Mouse (Mus musculus) olfactory bulb, adult 2 months (tissue): ENCODE measurements around the gene Klhl29.

Source experiments
- CTCF ChIP-seq: fragments of 200-500 bp; IDR thresholded peaks from 2 replicates; pipeline ENCODE4 v1.5.1; 2012; ENCODE audit warnings: low read depth, mild to moderate bottlenecking, low read length, moderate library complexity; ENCODE audit not compliant: insufficient read depth
- POLR2A ChIP-seq: fragments of 200-500 bp; IDR thresholded peaks from 2 replicates; pipeline ENCODE4 v1.6.1; 2012; ENCODE audit warnings: mild to moderate bottlenecking, low read depth, low read length, moderate library complexity; ENCODE audit not compliant: insufficient read depth

DNA sequence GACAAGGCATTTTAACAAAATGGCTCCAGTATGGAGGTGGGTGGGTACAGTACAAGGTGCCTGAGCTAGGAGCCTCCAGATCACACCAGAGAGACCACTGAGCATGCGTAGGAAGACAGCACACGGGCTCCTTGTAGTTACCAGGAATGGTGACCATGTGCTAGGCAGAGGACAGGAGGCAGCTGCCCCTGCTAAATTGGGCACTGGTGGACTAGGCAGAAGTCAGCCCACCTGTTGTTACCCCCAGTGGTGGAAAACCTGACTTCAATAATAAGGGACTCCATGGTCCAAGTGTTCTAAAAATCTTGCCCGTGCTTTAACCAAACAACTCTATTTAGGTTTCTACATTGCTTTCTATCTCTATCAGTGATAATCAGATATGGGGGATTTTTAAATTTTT, 10.6 kb downstream of the Klhl29 start:
- TF ChIP-seq CTCF (no peak), POLR2A (no peak)
